Mouse (Mus musculus): ENCODE measurements at regions not wholly inside any gene's neighbourhood (a gene's known extent, or its start where the extent isn't known, plus 50 kb on each side); places are given as distances from the start of the nearest gene placed in this dataset.

DNA sequence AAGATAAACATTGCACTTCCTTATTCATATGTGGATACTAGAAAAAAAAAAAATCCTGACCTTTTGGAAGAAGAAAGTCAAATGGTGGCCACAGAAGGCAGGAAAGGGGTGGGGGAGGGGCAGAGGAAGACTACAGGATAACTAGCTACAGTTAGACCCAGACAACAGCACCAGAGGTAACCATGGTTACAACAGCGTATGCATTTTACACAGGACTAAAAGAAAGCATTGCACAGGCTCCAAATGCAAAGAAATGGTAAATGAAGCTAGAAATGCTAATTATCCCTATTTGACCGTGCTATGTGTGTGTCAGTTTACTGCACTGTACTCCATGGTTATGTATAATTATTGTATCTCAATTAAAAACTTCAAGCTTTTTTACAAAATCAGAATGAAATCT, 158.4 kb downstream of the Cartpt start:
- no peak for TF ChIP-seq CTCF (IDR thresholded peaks at IDR 0.05; ENCODE audit: control insufficient read depth, insufficient read depth, insufficient replicate concordance, low read depth, low read length)
- TF ChIP-seq POLR2A (IDR thresholded peaks at IDR 0.05; ENCODE audit: control insufficient read depth, low read depth, low read length) = no peak

Measured in testis, adult 2 months (tissue).